7 mouse cellular contexts compared by ENCODE assay signal in genomic region chr8:105593859-105594258, GRCm38 (mm10). TPM values are rescaled to one million over a fixed set of nuclear protein-coding genes. Genes with fewer than 3 reads are reported as not detected.
DNase-seq lines count a peak whose midpoint lies in the region; ATAC-seq and TF ChIP-seq lines count a peak whose summit lies in the region.

No protein-coding gene starts in this region.

- no peak overlapping the region for H3K27ac ChIP-seq in hindbrain, postnatal 0 days
- H3K27ac ChIP-seq in midbrain, embryonic 15.5 days = no peak overlapping the region

- intact Hi-C loops in gastrocnemius, postnatal 14 days (cut with DNase I; ENCODE audit: low total_unique reads) = no loop called here

- H3K4me2 ChIP-seq in hindbrain, postnatal 0 days (ENCODE audit: low read depth, low read length) = 0 out of 2 replicates have a peak overlapping the region, but pooled peaks have one; percentile 8
- peak overlapping the region; percentile 9; the same call in 1 of the 2 replicates for H3K4me2 ChIP-seq in midbrain, embryonic 15.5 days

- WGBS in hindbrain, postnatal 0 days = 17% methylated on average over 15 of the region's 15 CpGs
- WGBS in midbrain, embryonic 15.5 days = 32% methylated on average over 15 of the region's 15 CpGs

- no peak overlapping the region for H3K4me3 ChIP-seq in hindbrain, postnatal 0 days (ENCODE audit: low read length)
- no peak overlapping the region for H3K4me3 ChIP-seq in midbrain, embryonic 15.5 days

- no peaks in the 10 kb centered on the region for H3K27me3 ChIP-seq in hindbrain, postnatal 0 days (ENCODE audit: insufficient read depth, low read length)
- no peaks in the 10 kb centered on the region for H3K27me3 ChIP-seq in midbrain, embryonic 15.5 days (replicated peaks)

- H3K9ac ChIP-seq in hindbrain, postnatal 0 days (replicated peaks; ENCODE audit: low read length) = no peak overlapping the region
- H3K9ac ChIP-seq in midbrain, embryonic 15.5 days = no peak overlapping the region

- DNase-seq in 3T3-L1 (ENCODE audit: low read depth, low spot score) = peak; percentile 96
- peak; percentile 59 for DNase-seq in Muller cell, postnatal 12 days (ENCODE audit: inconsistent ontology term)
- peak; percentile 58 for DNase-seq in gastrocnemius, postnatal 14 days
- DNase-seq in hindbrain, postnatal 0 days (ENCODE audit: low spot score) = no peak
- DNase-seq in layer of hippocampus, adult 8-10 months (ENCODE audit: low spot score in 2 of 2) = no peak
- no peak for DNase-seq in cerebellum, adult 9-11 months

- no peak for TF ChIP-seq CTCF in hindbrain, postnatal 0 days (IDR thresholded peaks at IDR 0.05; ENCODE audit: low read depth)

- no peak for ATAC-seq in hindbrain, postnatal 0 days
- ATAC-seq in midbrain, embryonic 15.5 days (replicated peaks) = no peak

- H3K4me1 ChIP-seq in hindbrain, postnatal 0 days (ENCODE audit: insufficient read depth, low read length) = no peaks in the 10 kb centered on the region
- peaks cover 4% of the 10 kb centered on the region; the same call in 1 of the 2 replicates for H3K4me1 ChIP-seq in midbrain, embryonic 15.5 days

- H3K36me3 ChIP-seq in hindbrain, postnatal 0 days (ENCODE audit: insufficient read depth, low read length) = no peaks in the 10 kb centered on the region
- no peaks in the 10 kb centered on the region for H3K36me3 ChIP-seq in midbrain, embryonic 15.5 days (replicated peaks)

- no peaks in the 10 kb centered on the region for H3K9me3 ChIP-seq in hindbrain, postnatal 0 days (ENCODE audit: low read length)
- H3K9me3 ChIP-seq in midbrain, embryonic 15.5 days = no peaks in the 10 kb centered on the region

RNA-seq across cellular contexts. Expression of gene Ripor1, which starts 11.2 kb away (rescaled TPM):
- total RNA-seq in gastrocnemius, postnatal 14 days (2021) = 10 to 100 TPM; 18.9 to 20.6 TPM
- 14.4 and 15.1 TPM in 2 replicates for total RNA-seq in hindbrain, postnatal 0 days (2014; rRNA removed)
- polyA plus RNA-seq in hindbrain, postnatal 0 days (2015; fragmentation: Nextera tagmentation; extraction: Ambion mirVana) = 23.5 and 28.7 TPM in 2 replicates
- polyA plus RNA-seq in midbrain, embryonic 15.5 days (2015; fragmentation: Nextera tagmentation; extraction: Ambion mirVana) = 35.4 and 36.5 TPM in 2 replicates
- total RNA-seq in layer of hippocampus, adult 8-10 months (2022) = 10 to 100 TPM; 75.4 to 83.7 (median 81.8) TPM

RNA-seq across cellular contexts. Expression of gene Atp6v0d1, which starts 28.0 kb away (rescaled TPM):
- total RNA-seq in gastrocnemius, postnatal 14 days (2021) = 10 to 100 TPM; 43.2 to 44.7 TPM
- total RNA-seq in hindbrain, postnatal 0 days (2014; rRNA removed) = 231 and 249 TPM in 2 replicates
- polyA plus RNA-seq in hindbrain, postnatal 0 days (2015; fragmentation: Nextera tagmentation; extraction: Ambion mirVana) = 271 and 289 TPM in 2 replicates
- 234 and 240 TPM in 2 replicates for polyA plus RNA-seq in midbrain, embryonic 15.5 days (2015; fragmentation: Nextera tagmentation; extraction: Ambion mirVana)
- total RNA-seq in layer of hippocampus, adult 8-10 months (2022) = 100 to 1,000 TPM; 258 to 301 (median 285) TPM

RNA-seq across cellular contexts. Expression of gene Ctcf, which starts 42.5 kb away (rescaled TPM):
- total RNA-seq in gastrocnemius, postnatal 14 days (2021) = 10 to 100 TPM; 34.5 TPM
- 27.4 and 35.9 TPM in 2 replicates for total RNA-seq in hindbrain, postnatal 0 days (2014; rRNA removed)
- polyA plus RNA-seq in hindbrain, postnatal 0 days (2015; fragmentation: Nextera tagmentation; extraction: Ambion mirVana) = 87.4 and 88.1 TPM in 2 replicates
- 108 and 129 TPM in 2 replicates for polyA plus RNA-seq in midbrain, embryonic 15.5 days (2015; fragmentation: Nextera tagmentation; extraction: Ambion mirVana)
- 10 to 100 TPM; 67.5 to 77.9 (median 71.5) TPM for total RNA-seq in layer of hippocampus, adult 8-10 months (2022)

RNA-seq across cellular contexts. Expression of gene Agrp, which starts 43.3 kb away (rescaled TPM):
- 1 to 10 TPM in 1 of 2 experiments, under 1 TPM in 1; 0.73 to 1.7 TPM for total RNA-seq in gastrocnemius, postnatal 14 days (2021)
- total RNA-seq in hindbrain, postnatal 0 days (2014; rRNA removed) = 2.1 TPM in 1 of 2 replicates, not detected in the other
- polyA plus RNA-seq in hindbrain, postnatal 0 days (2015; fragmentation: Nextera tagmentation; extraction: Ambion mirVana) = 1.3 and 1.4 TPM in 2 replicates
- 1.0 and 1.1 TPM in 2 replicates for polyA plus RNA-seq in midbrain, embryonic 15.5 days (2015; fragmentation: Nextera tagmentation; extraction: Ambion mirVana)
- total RNA-seq in layer of hippocampus, adult 8-10 months (2022) = under 1 TPM in 1 of 4 experiments, not detected in 3; 0.79 TPM

Comparison
In these comparisons a context has a peak if more than half of its experiments do, and no peak if none do; other contexts are left out.
1. DNase-seq: peak in 3T3-L1 (single experiment), Muller cell, postnatal 12 days (single experiment) and gastrocnemius, postnatal 14 days (single experiment); none in hindbrain, postnatal 0 days (single experiment), layer of hippocampus, adult 8-10 months (0 of 2) and cerebellum, adult 9-11 months (single experiment).